Mouse (Mus musculus): Measurements from ENCODE around the gene 1700056E22Rik. TPM values are rescaled to one million over a fixed set of nuclear protein-coding genes. Genes with fewer than 3 reads are reported as not detected.

The 1700056E22Rik gene
- polyA plus RNA-seq, 1 experiment from 2014 or later = 1.2 TPM

- H3K9ac ChIP-seq (ENCODE audit: low read depth, low read length) = no peak overlapping the region
- H3K4me2 ChIP-seq (replicated peaks; ENCODE audit: low read depth) = no peak overlapping the region
- WGBS = 82% methylated on average over 4 of the region's 4 CpGs
- H3K4me3 ChIP-seq (ENCODE audit: low read depth, low read length) = no peak overlapping the region
- H3K27me3 ChIP-seq (replicated peaks; ENCODE audit: control insufficient read depth, insufficient read depth, low read length) = no peaks in the 10 kb centered on the region
- no peaks in the 10 kb centered on the region for H3K9me3 ChIP-seq (ENCODE audit: control insufficient read depth)
- peaks cover 5% of the 10 kb centered on the region; the same call in 1 of the 2 replicates for H3K4me1 ChIP-seq (replicated peaks; ENCODE audit: control insufficient read depth, insufficient read depth, low read length)
- no peak for TF ChIP-seq CTCF (IDR thresholded peaks at IDR 0.05; ENCODE audit: low read depth)
- no peaks in the 10 kb centered on the region for H3K36me3 ChIP-seq (ENCODE audit: control insufficient read depth, insufficient read depth)
- H3K27ac ChIP-seq (ENCODE audit: low read depth, low read length) = no peak overlapping the region
- no peak for ATAC-seq
Observed at GRCm38 (mm10) chr1:184053711-184054110, 19.6 kb upstream of the 1700056E22Rik start.

- H3K4me2 ChIP-seq (replicated peaks; ENCODE audit: low read depth) = no peak overlapping the region
- H3K27me3 ChIP-seq (replicated peaks; ENCODE audit: control insufficient read depth, insufficient read depth, low read length) = no peaks in the 10 kb centered on the region
- no peak overlapping the region for H3K4me3 ChIP-seq (ENCODE audit: low read depth, low read length)
- ATAC-seq = no peak
- H3K9ac ChIP-seq (ENCODE audit: low read depth, low read length) = no peak overlapping the region
- no peak for TF ChIP-seq CTCF (IDR thresholded peaks at IDR 0.05; ENCODE audit: low read depth)
- H3K36me3 ChIP-seq (ENCODE audit: control insufficient read depth, insufficient read depth) = no peaks in the 10 kb centered on the region
- WGBS = 69% methylated on average over 4 of the region's 4 CpGs
- peaks cover 5% of the 10 kb centered on the region; the same call in 1 of the 2 replicates for H3K4me1 ChIP-seq (replicated peaks; ENCODE audit: control insufficient read depth, insufficient read depth, low read length)
- no peak overlapping the region for H3K27ac ChIP-seq (ENCODE audit: low read depth, low read length)
- no peaks in the 10 kb centered on the region for H3K9me3 ChIP-seq (ENCODE audit: control insufficient read depth)
Observed at GRCm38 (mm10) chr1:184053141-184053540, 19.0 kb upstream of the 1700056E22Rik start.

GRCm38 (mm10) chr1:184052331-184052730 is 18.2 kb upstream of the 1700056E22Rik start:
- ATAC-seq = no peak
- H3K27me3 ChIP-seq (replicated peaks; ENCODE audit: control insufficient read depth, insufficient read depth, low read length) = no peaks in the 10 kb centered on the region
- no peaks in the 10 kb centered on the region for H3K9me3 ChIP-seq (ENCODE audit: control insufficient read depth)
- H3K4me1 ChIP-seq (replicated peaks; ENCODE audit: control insufficient read depth, insufficient read depth, low read length) = peaks cover 5% of the 10 kb centered on the region; the same call in 1 of the 2 replicates
- no peak overlapping the region for H3K4me2 ChIP-seq (replicated peaks; ENCODE audit: low read depth)
- no peaks in the 10 kb centered on the region for H3K36me3 ChIP-seq (ENCODE audit: control insufficient read depth, insufficient read depth)
- TF ChIP-seq CTCF (IDR thresholded peaks at IDR 0.05; ENCODE audit: low read depth) = 0 out of 2 replicates have a peak, but pooled peaks have one; percentile 4
- 58% methylated on average over 4 of the region's 4 CpGs for WGBS
- H3K27ac ChIP-seq (ENCODE audit: low read depth, low read length) = no peak overlapping the region
- no peak overlapping the region for H3K9ac ChIP-seq (ENCODE audit: low read depth, low read length)
- H3K4me3 ChIP-seq (ENCODE audit: low read depth, low read length) = no peak overlapping the region

- 8% methylated on average over 6 of the region's 6 CpGs for WGBS
- Histone ChIP-seq H3K4me2 (replicated peaks; ENCODE audit: low read depth) (peak overlapping the region; percentile 35; the same call in 1 of the 2 replicates), H3K9ac (ENCODE audit: low read depth, low read length) (no peak overlapping the region), H3K4me3 (ENCODE audit: low read depth, low read length) (no peak overlapping the region), H3K36me3 (ENCODE audit: control insufficient read depth, insufficient read depth) (no peaks in the 10 kb centered on the region), H3K4me1 (replicated peaks; ENCODE audit: control insufficient read depth, insufficient read depth, low read length) (peaks cover 5% of the 10 kb centered on the region; the same call in 1 of the 2 replicates), H3K27me3 (replicated peaks; ENCODE audit: control insufficient read depth, insufficient read depth, low read length) (no peaks in the 10 kb centered on the region), H3K9me3 (ENCODE audit: control insufficient read depth) (no peaks in the 10 kb centered on the region), H3K27ac (ENCODE audit: low read depth, low read length) (no peak overlapping the region)
- peak; percentile 93 for ATAC-seq
- no peak for TF ChIP-seq CTCF (IDR thresholded peaks at IDR 0.05; ENCODE audit: low read depth)
Observed at GRCm38 (mm10) chr1:184051824-184052223, 17.7 kb upstream of the 1700056E22Rik start.

GRCm38 (mm10) chr1:184051286-184051685 is 17.2 kb upstream of the 1700056E22Rik start:
- H3K27ac ChIP-seq (ENCODE audit: low read depth, low read length) = no peak overlapping the region
- 48% methylated on average over 1 of the region's 1 CpGs for WGBS
- TF ChIP-seq CTCF (IDR thresholded peaks at IDR 0.05; ENCODE audit: low read depth) = no peak
- H3K9ac ChIP-seq (ENCODE audit: low read depth, low read length) = no peak overlapping the region
- no peaks in the 10 kb centered on the region for H3K36me3 ChIP-seq (ENCODE audit: control insufficient read depth, insufficient read depth)
- H3K27me3 ChIP-seq (replicated peaks; ENCODE audit: control insufficient read depth, insufficient read depth, low read length) = no peaks in the 10 kb centered on the region
- H3K4me2 ChIP-seq (replicated peaks; ENCODE audit: low read depth) = no peak overlapping the region
- no peak overlapping the region for H3K4me3 ChIP-seq (ENCODE audit: low read depth, low read length)
- H3K4me1 ChIP-seq (replicated peaks; ENCODE audit: control insufficient read depth, insufficient read depth, low read length) = peaks cover 5% of the 10 kb centered on the region; the same call in 1 of the 2 replicates
- no peak for ATAC-seq
- no peaks in the 10 kb centered on the region for H3K9me3 ChIP-seq (ENCODE audit: control insufficient read depth)

GRCm38 (mm10) chr1:184048675-184049418 is 14.7 kb upstream of the 1700056E22Rik start:
- H3K4me3 ChIP-seq (ENCODE audit: low read depth, low read length) = no peak overlapping the region

More at GRCm38 (mm10) chr1:184048675-184049418, 14.7 kb upstream of the 1700056E22Rik start:
- no peak for TF ChIP-seq CTCF (IDR thresholded peaks at IDR 0.05; ENCODE audit: low read depth)
- ATAC-seq = no peak
- Histone ChIP-seq H3K9ac (ENCODE audit: low read depth, low read length) (no peak overlapping the region), H3K4me1 (replicated peaks; ENCODE audit: control insufficient read depth, insufficient read depth, low read length) (peaks cover 5% of the 10 kb centered on the region; the same call in 1 of the 2 replicates), H3K9me3 (ENCODE audit: control insufficient read depth) (no peaks in the 10 kb centered on the region), H3K27ac (ENCODE audit: low read depth, low read length) (no peak overlapping the region), H3K36me3 (ENCODE audit: control insufficient read depth, insufficient read depth) (no peaks in the 10 kb centered on the region), H3K27me3 (replicated peaks; ENCODE audit: control insufficient read depth, insufficient read depth, low read length) (no peaks in the 10 kb centered on the region), H3K4me2 (replicated peaks; ENCODE audit: low read depth) (peak overlapping the region; percentile 21; the same call in 1 of the 2 replicates)
- WGBS = 58% methylated on average over 10 of the region's 10 CpGs

Data from intestine, postnatal 0 days (tissue).